Mouse (Mus musculus) liver, postnatal 0 days (tissue): ENCODE results near the gene Tmem167b. TPM values are rescaled to one million over a fixed set of nuclear protein-coding genes. Genes with fewer than 3 reads are reported as not detected.

Experiments
- ATAC-seq: fragments of 200-750 bp; cut with Nextera tagmentation; 2 replicates; pipeline ENCODE4 v1.8.0; 2017; ENCODE audit warnings: mild to moderate bottlenecking, moderate library complexity
- DNase-seq: peaks from one replicate; pipeline ENCODE4 v3.0.0-alpha.2; 2016
- H3K27ac ChIP-seq: fragments of 300-500 bp; sonication (generic); 2 replicates; pipeline ENCODE4 v1.5.1; 2014; ENCODE audit warnings: antibody characterized with exemption, moderate library complexity, mild to moderate bottlenecking, low read depth
- H3K27me3 ChIP-seq: fragments of 300-500 bp; sonication (generic); 2 replicates; pipeline ENCODE4 v1.6.1; 2014; ENCODE audit warnings: low read length, control low read depth, mixed read lengths; ENCODE audit not compliant: insufficient read depth
- H3K36me3 ChIP-seq: fragments of 300-500 bp; sonication (generic); replicated peaks from 2 replicates; pipeline ENCODE4 v1.6.1; 2014; ENCODE audit warnings: mild to moderate bottlenecking, control low read depth, low read length, moderate library complexity, mixed read lengths; ENCODE audit not compliant: insufficient read depth
- H3K4me1 ChIP-seq: fragments of 300-500 bp; sonication (generic); 2 replicates; pipeline ENCODE4 v1.6.1; 2014; ENCODE audit warnings: antibody characterized with exemption, mild to moderate bottlenecking, control low read depth; ENCODE audit not compliant: insufficient read depth
- H3K4me2 ChIP-seq: fragments of 300-500 bp; sonication (generic); 2 replicates; pipeline ENCODE4 v1.6.1; 2014; ENCODE audit warnings: low read depth, mild to moderate bottlenecking, low read length, moderate library complexity, mixed read lengths
- H3K4me3 ChIP-seq: fragments of 300-500 bp; sonication (generic); 2 replicates; pipeline ENCODE4 v1.5.1; 2014; ENCODE audit warnings: low read depth, low read length
- H3K9ac ChIP-seq: fragments of 300-500 bp; sonication (generic); replicated peaks from 2 replicates; pipeline ENCODE4 v1.6.1; 2014; ENCODE audit warnings: mild to moderate bottlenecking, moderate library complexity
- H3K9me3 ChIP-seq: fragments of 300-500 bp; sonication (generic); 2 replicates; pipeline ENCODE4 v1.6.1; 2016; ENCODE audit warnings: mild to moderate bottlenecking, control low read depth, low read length, mixed read lengths
- CTCF ChIP-seq: sonication (generic); IDR thresholded peaks from 2 replicates; pipeline ENCODE4 v1.5.1; 2016; ENCODE audit warnings: antibody characterized with exemption, low read depth
- EP300 ChIP-seq: IDR thresholded peaks from 2 replicates; pipeline ENCODE4 v1.6.1; 2016; ENCODE audit warnings: antibody characterized with exemption, low read depth, mild to moderate bottlenecking
- WGBS: fragments of 180-500 bp; shearing (Covaris S2); extraction: QIAGEN DNeasy Blood & Tissue Kit; methylation state at CpG from one replicate; pipeline ENCODE4 v1.1.7; 2014; ENCODE audit not compliant: insufficient replicate concordance; 5-methylcytosine and 5-hydroxymethylcytosine counted together
- polyA plus RNA-seq: library from polyadenylated mRNA; unstranded; fragments of >200 nt; fragmentation: Nextera tagmentation; extraction: Ambion mirVana; gene quantifications from 2 replicates; pipeline ENCODE4 v1.2.1, GENCODE M21; 2015

Gene Tmem167b
- polyA plus RNA-seq, 1 experiment from 2014 or later: 12.6 TPM

DNA sequence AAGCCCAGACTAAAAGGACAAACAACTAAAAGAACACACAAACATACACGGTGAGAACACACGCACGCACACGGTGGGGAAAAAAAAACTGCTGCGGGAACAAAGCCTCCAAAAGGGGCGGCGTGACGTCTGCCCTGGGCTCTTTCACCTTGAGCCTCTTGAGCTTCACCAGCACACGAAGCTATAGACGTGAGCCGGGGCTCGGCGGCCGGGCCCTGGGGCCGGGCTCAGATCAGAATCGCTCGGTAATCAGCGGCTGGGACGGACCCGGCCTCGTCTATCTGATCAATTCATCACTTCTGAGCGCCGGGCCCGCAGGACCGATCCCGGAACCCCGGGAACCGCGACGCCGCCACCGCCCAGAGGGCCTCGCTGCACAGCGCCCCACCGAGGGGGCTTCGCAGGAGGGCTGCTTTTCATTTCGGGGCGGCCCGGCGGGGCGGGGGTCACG, 8.1 kb downstream of the Tmem167b start:
- peak; percentile 76 for ATAC-seq
- no peak for DNase-seq
- Histone ChIP-seq H3K4me1 (peaks cover 13% of the 10 kb centered on the region), H3K36me3 (peaks cover 23% of the 10 kb centered on the region), H3K4me2 (peak overlapping the region; percentile 91), H3K27ac (peak overlapping the region; percentile 90), H3K9me3 (no peaks in the 10 kb centered on the region), H3K9ac (peak overlapping the region; percentile 90), H3K27me3 (no peaks in the 10 kb centered on the region), H3K4me3 (peak overlapping the region; percentile 80)
- WGBS: under 1% methylated on average over 42 of the region's 42 CpGs
- TF ChIP-seq EP300 (no peak), CTCF (no peak)

DNA sequence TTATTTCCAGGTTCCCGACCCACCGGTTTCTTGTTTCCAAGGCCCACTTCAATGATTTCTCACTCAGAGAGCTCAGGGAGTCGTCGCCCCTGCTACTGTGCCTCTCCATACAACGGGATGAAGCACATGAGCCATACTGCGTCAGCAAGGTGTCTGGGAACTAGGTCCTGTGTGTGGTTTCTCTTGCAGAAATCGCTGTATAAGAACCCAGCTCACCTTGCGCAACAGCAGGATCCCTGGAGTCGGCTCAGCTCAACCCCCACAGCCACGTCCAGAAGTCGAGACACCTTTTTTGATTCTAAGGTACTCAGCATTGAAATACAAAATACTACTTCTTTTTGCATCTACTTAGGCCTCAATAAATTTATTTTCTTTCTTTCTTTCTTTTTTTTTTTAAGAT, 20.0 kb downstream of the Tmem167b start:
- Histone ChIP-seq H3K4me2 (no peak overlapping the region), H3K9ac (no peak overlapping the region)
- no peak for ATAC-seq

GRCm38 (mm10) chr3:108537303-108537702, 25.0 kb downstream of the Tmem167b start:
- H3K27me3 ChIP-seq: peaks cover 20% of the 10 kb centered on the region
- TF ChIP-seq EP300: no peak
- peak; percentile 87 for TF ChIP-seq CTCF

More for the DNA sequence above, 20.0 kb downstream of the Tmem167b start:
- Histone ChIP-seq H3K4me3 (no peak overlapping the region), H3K27me3 (0 out of 2 replicates have a peak, but pooled peaks cover 3% of the 10 kb centered on the region), H3K9me3 (no peaks in the 10 kb centered on the region), H3K27ac (no peak overlapping the region), H3K36me3 (no peaks in the 10 kb centered on the region), H3K4me1 (peaks cover 2% of the 10 kb centered on the region; the same call in 1 of the 2 replicates)
- no peak for DNase-seq
- no peak for TF ChIP-seq EP300
- no peak for TF ChIP-seq CTCF
- 69% methylated on average over 11 of the region's 11 CpGs for WGBS

GRCm38 (mm10) chr3:108536517-108537260, 25.6 kb downstream of the Tmem167b start, which contains the start of gene 5330417C22Rik:
Gene 5330417C22Rik (minus strand): TSS chr3:108536536.
- Histone ChIP-seq H3K27me3 (peaks cover 20% of the 10 kb centered on the region), H3K9me3 (no peaks in the 10 kb centered on the region), H3K4me1 (peaks cover 3% of the 10 kb centered on the region; the same call in 1 of the 2 replicates), H3K27ac (no peak within 1 kb of the TSS), H3K9ac (no peak within 1 kb of the TSS), H3K36me3 (no peaks in the 10 kb centered on the region), H3K4me2 (peak within 1 kb of the TSS; percentile 42), H3K4me3 (no peak within 1 kb of the TSS)
- ATAC-seq: peak; percentile 35; the same call in 1 of the 2 replicates
- 4% methylated on average over 33 of the region's 35 CpGs for WGBS
- TF ChIP-seq EP300: no peak
- no peak for TF ChIP-seq CTCF
- DNase-seq: peak; percentile 22

More at GRCm38 (mm10) chr3:108537303-108537702, 25.0 kb downstream of the Tmem167b start:
- WGBS: 2% methylated on average over 17 of the region's 17 CpGs
- Histone ChIP-seq H3K9ac (no peak overlapping the region), H3K4me3 (no peak overlapping the region), H3K27ac (no peak overlapping the region), H3K36me3 (no peaks in the 10 kb centered on the region), H3K4me1 (peaks cover 3% of the 10 kb centered on the region; the same call in 1 of the 2 replicates), H3K4me2 (peak overlapping the region; percentile 42; the same call in 1 of the 2 replicates), H3K9me3 (no peaks in the 10 kb centered on the region)
- ATAC-seq (peak; percentile 57), DNase-seq (peak; percentile 82)

GRCm38 (mm10) chr3:108535896-108536516, 26.3 kb downstream of the Tmem167b start:
- DNase-seq (no peak), ATAC-seq (no peak)
- WGBS: 13% methylated on average over 15 of the region's 15 CpGs
- H3K27ac ChIP-seq: no peak overlapping the region
- 0 out of 2 replicates have a peak overlapping the region, but pooled peaks have one; percentile 34 for H3K4me2 ChIP-seq
- no peak for TF ChIP-seq EP300
- no peak overlapping the region for H3K9ac ChIP-seq
- no peak overlapping the region for H3K4me3 ChIP-seq
- no peaks in the 10 kb centered on the region for H3K36me3 ChIP-seq
- peaks cover 20% of the 10 kb centered on the region for H3K27me3 ChIP-seq
- H3K9me3 ChIP-seq: no peaks in the 10 kb centered on the region
- peaks cover 3% of the 10 kb centered on the region; the same call in 1 of the 2 replicates for H3K4me1 ChIP-seq

DNA sequence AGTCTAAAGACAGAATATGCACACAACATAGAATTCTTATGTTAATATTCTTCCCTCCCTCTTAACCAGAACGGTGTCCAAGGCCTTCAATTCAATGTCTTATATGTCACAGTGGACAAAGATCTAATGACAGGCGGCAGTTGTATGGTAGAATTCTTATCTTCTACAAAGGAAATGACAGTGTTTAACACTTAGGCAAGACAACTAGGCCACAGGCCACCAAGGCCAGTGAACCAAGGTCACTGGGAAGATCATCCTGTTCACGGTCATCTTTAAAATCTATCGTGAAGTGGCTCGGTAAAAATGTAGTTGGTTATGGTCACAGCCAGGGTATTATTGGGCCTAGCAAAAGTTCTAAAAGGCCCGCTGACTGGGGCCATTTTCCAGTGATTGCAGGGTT, 28.3 kb downstream of the Tmem167b start, which contains the start of gene 1700013F07Rik:
Gene 1700013F07Rik, plus strand, starts transcription at position 200 of the 400 bp plus-strand sequence.
- no peak within 1 kb of the TSS for H3K9ac ChIP-seq
- ATAC-seq: no peak
- no peaks in the 10 kb centered on the region for H3K9me3 ChIP-seq
- no peak within 1 kb of the TSS for H3K4me3 ChIP-seq
- H3K36me3 ChIP-seq: no peaks in the 10 kb centered on the region
- peak within 1 kb of the TSS; percentile 52 for H3K27ac ChIP-seq
- DNase-seq: no peak
- 65% methylated on average over 6 of the region's 6 CpGs for WGBS
- peaks cover 3% of the 10 kb centered on the region; the same call in 1 of the 2 replicates for H3K4me1 ChIP-seq
- H3K27me3 ChIP-seq: peaks cover 20% of the 10 kb centered on the region
- TF ChIP-seq EP300: no peak
- TF ChIP-seq CTCF: no peak
- no peak within 1 kb of the TSS for H3K4me2 ChIP-seq
